Mouse (Mus musculus): ENCODE measurements around the gene Mtif3.

DNA sequence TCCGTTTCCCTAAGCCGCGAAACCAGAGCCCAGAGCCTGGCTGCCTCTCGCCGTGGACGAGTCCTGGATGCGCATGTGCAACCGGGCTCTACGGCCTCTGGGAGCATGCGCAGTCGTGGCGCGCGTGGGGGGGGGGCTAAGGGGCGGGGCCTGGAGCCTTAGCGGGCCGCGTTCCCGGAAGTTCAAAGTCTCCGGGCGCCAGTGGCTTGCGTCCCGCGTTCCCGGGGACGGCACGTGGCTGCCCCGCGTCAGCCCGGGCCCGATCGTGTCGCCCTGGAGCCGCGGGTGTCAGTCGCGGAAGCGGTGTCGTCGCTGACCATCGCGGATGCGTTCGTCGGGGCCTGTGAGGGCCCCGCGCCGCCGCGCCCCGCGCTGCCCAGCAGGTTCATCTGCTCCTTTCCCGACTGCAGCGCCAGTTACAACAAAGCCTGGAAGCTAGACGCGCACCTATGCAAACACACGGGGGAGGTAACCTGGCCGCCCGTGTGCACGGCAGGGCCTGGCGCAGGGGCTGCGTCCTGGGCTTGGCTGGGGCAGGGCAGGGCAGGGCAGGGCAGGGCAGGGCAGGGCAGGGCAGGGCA is 15.0 kb downstream of the Mtif3 start, which contains the start of gene Gtf3a:
- TF ChIP-seq CTCF (IDR thresholded peaks at IDR 0.05; ENCODE audit: borderline replicate concordance, insufficient read depth, low read depth, low read length) (no peak), POLR2A (IDR thresholded peaks at IDR 0.05; ENCODE audit: borderline replicate concordance, insufficient read depth, low read length) (peak; percentile 99)
